Mouse (Mus musculus) myocyte (in vitro differentiated cells): ENCODE measurements around the gene Atp6v1g2.

Source experiments
- CEBPB ChIP-seq: IDR thresholded peaks from 2 replicates; pipeline ENCODE4 v1.6.1; 2011; ENCODE audit warnings: mild to moderate bottlenecking, moderate library complexity; ENCODE audit not compliant: poor library complexity, insufficient read depth, severe bottlenecking
- E2F4 ChIP-seq: IDR thresholded peaks from one replicate; pipeline ENCODE4 v1.6.1; 2011; ENCODE audit warnings: mild to moderate bottlenecking, control low read depth, moderate library complexity; ENCODE audit not compliant: insufficient read depth
- MAX ChIP-seq: IDR thresholded peaks from one replicate; pipeline ENCODE4 v1.6.1; 2011; ENCODE audit warnings: low read depth, mild to moderate bottlenecking, control low read depth
- MYOD1 ChIP-seq, 3 experiments: IDR thresholded peaks; one replicate each; pipeline ENCODE4 v1.6.1; 2011; ENCODE audit warnings: control low read depth in 2 of 3, low read depth in 2 of 3, mild to moderate bottlenecking in 2 of 3, moderate library complexity in 1 of 3; ENCODE audit not compliant: insufficient read length in 2 of 3, control insufficient read depth in 1 of 3
- MYOG ChIP-seq, 3 experiments: IDR thresholded peaks; one replicate each; pipeline ENCODE4 v1.6.1; 2011; ENCODE audit warnings: control low read depth in 2 of 3, low read depth in 2 of 3, mild to moderate bottlenecking in 2 of 3; ENCODE audit not compliant: insufficient read length in 2 of 3, control insufficient read depth in 1 of 3, insufficient read depth in 1 of 3
- POLR2A ChIP-seq: IDR thresholded peaks from one replicate; pipeline ENCODE4 v1.6.1; 2011; ENCODE audit warnings: low read depth, mild to moderate bottlenecking, control low read depth, moderate library complexity; ENCODE audit not compliant: insufficient read length
- POLR2AphosphoS2 ChIP-seq: IDR thresholded peaks from one replicate; pipeline ENCODE4 v1.6.1; 2011; ENCODE audit warnings: low read depth, control low read depth; ENCODE audit not compliant: insufficient read length
- REST ChIP-seq: IDR thresholded peaks from one replicate; pipeline ENCODE4 v1.6.1; 2011; ENCODE audit warnings: mild to moderate bottlenecking, control low read depth, moderate library complexity; ENCODE audit not compliant: insufficient read depth, insufficient read length
- SRF ChIP-seq: IDR thresholded peaks from one replicate; pipeline ENCODE4 v1.6.1; 2011; ENCODE audit warnings: low read depth; ENCODE audit not compliant: control insufficient read depth, insufficient read length
- TCF12 ChIP-seq: IDR thresholded peaks from one replicate; pipeline ENCODE4 v1.6.1; 2011; ENCODE audit warnings: mild to moderate bottlenecking, control low read depth; ENCODE audit not compliant: poor library complexity, insufficient read depth, severe bottlenecking
- TCF3 ChIP-seq: IDR thresholded peaks from one replicate; pipeline ENCODE4 v1.6.1; 2011; ENCODE audit warnings: low read depth, control low read depth; ENCODE audit not compliant: insufficient read length
- USF1 ChIP-seq: IDR thresholded peaks from one replicate; pipeline ENCODE4 v1.6.1; 2011; ENCODE audit warnings: low read depth, mild to moderate bottlenecking, control low read depth, moderate library complexity

- TF ChIP-seq POLR2AphosphoS2: no peak
- no peak for TF ChIP-seq MYOG (IDR thresholded peaks at IDR 0.05; ENCODE audit: control insufficient read depth in 1 of 3, insufficient read depth in 1 of 3, insufficient read length in 2 of 3, low read depth in 2 of 3)
- TF ChIP-seq POLR2A: no peak
- no peak for TF ChIP-seq USF1
- TF ChIP-seq MAX: no peak
- no peak for TF ChIP-seq REST
- no peak for TF ChIP-seq E2F4
- no peak for TF ChIP-seq TCF12
- no peak for TF ChIP-seq MYOD1 (IDR thresholded peaks at IDR 0.05; ENCODE audit: control insufficient read depth in 1 of 3, insufficient read length in 2 of 3, low read depth in 2 of 3)
- TF ChIP-seq CEBPB: no peak
- no peak for TF ChIP-seq TCF3
- no peak for TF ChIP-seq SRF
Observed at GRCm38 (mm10) chr17:35237504-35237903, 4.0 kb downstream of the Atp6v1g2 start.
